Mouse (Mus musculus): ENCODE results near the gene Samd5. TPM values are rescaled to one million over a fixed set of nuclear protein-coding genes. Genes with fewer than 3 reads are reported as not detected.

The Samd5 gene
- 8.0 and 9.8 TPM in 2 replicates for polyA plus RNA-seq (2015; fragmentation: Nextera tagmentation; extraction: Ambion mirVana)

DNA sequence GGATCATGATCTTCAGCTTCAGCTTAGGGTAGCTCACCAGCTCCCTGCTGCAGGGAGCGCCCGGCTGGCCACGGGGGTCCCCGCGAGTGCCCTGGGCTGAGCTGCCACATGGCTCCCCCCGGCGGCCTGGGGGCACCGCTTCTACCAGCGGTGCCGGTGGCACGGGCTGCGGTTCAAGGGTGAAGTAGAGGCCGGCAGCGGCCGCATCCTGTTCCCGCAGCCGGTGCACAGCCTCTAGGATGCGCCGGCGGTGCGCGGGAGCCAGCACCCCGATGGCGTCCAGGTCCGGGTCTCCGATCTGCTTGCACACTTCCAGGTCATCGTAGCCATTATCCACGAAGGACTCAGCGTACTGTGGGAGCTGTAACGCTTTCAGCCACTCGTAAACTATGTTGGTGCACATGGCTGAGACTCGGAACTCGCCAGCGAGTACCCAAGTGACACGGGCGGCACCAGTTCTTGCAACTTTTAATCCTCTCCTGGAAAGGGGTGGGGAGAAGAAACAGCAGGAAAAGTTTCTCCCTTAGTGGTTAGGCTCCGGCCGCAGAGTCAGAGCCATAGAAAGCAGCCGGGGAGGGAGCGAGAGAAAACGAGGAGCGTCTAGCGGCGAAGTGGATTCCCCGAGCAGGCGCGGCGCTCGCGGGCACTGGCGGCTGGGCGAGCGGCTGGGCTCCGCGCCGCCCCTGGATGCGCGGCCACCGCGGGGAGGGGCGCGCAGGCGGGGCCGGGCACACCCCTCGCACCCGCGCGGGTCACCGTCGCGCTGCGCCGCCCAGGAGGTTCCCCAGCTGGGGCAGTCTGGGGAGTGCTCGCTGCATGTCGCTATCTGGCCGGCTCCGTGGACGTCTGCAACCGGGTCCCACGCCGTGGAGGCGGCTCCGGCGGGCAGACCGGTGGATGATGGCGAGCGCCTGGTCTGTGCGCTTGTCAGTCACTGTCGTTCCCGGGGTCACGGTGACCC lies at the start of gene Samd5:
TSS of gene Samd5 (minus strand) at position 648 of the 961 bp plus-strand sequence.
- peak; percentile 81 for ATAC-seq (replicated peaks)
- H3K4me3 ChIP-seq = peak within 1 kb of the TSS; percentile 73
- no peaks in the 10 kb centered on the region for H3K36me3 ChIP-seq (replicated peaks)
- peak within 1 kb of the TSS; percentile 86 for H3K27ac ChIP-seq
- WGBS = under 1% methylated on average over 91 of the region's 91 CpGs
- peak within 1 kb of the TSS; percentile 77 for H3K4me2 ChIP-seq
- H3K9me3 ChIP-seq = no peaks in the 10 kb centered on the region
- peaks cover 39% of the 10 kb centered on the region for H3K4me1 ChIP-seq
- no peaks in the 10 kb centered on the region for H3K27me3 ChIP-seq (replicated peaks)
- peak within 1 kb of the TSS; percentile 79 for H3K9ac ChIP-seq

DNA sequence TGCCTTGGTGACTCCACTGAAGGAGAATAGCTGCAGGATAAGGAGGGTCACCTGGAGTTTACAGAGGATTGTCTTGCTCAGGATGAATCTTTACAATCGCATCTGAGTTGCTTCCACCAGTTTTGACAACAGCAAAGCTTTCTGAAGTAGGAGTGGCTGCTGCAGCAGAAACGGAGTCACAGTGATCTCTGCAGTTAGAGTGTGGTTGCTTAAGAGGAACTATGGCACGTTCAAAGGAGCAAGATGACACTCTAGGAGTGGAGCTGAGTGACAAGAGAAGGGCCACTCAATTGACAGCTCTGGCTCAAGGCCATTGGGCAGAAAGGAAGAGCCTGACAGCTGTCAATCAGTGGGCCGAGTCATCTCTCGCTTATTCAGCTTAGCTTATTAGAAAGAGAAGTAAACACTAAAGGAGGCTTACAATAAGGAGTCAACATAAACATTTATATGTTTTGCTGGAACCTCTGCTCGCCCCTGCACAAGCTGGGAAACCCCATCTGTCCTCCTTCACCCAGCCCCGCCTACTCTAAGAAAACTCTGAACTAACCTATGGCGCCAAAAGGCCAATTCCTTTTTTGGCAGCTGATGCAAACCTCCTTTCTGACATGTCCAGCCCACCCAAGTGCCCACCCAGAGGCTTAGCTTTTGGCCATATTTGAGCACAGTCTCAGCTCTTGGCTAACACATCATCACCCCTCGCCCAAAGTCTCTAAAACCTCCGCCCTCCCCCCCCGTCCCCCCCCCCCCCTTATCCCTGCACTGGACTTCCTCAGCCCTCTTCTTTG lies 47.7 kb upstream of the Samd5 start:
- Histone ChIP-seq H3K9ac (no peak overlapping the region), H3K27ac (no peak overlapping the region), H3K27me3 (replicated peaks) (no peaks in the 10 kb centered on the region), H3K9me3 (no peaks in the 10 kb centered on the region), H3K4me1 (no peaks in the 10 kb centered on the region), H3K4me2 (no peak overlapping the region), H3K36me3 (replicated peaks) (no peaks in the 10 kb centered on the region), H3K4me3 (no peak overlapping the region)
- ATAC-seq (replicated peaks) = no peak
- WGBS = 88% methylated on average over 10 of the region's 11 CpGs

DNA sequence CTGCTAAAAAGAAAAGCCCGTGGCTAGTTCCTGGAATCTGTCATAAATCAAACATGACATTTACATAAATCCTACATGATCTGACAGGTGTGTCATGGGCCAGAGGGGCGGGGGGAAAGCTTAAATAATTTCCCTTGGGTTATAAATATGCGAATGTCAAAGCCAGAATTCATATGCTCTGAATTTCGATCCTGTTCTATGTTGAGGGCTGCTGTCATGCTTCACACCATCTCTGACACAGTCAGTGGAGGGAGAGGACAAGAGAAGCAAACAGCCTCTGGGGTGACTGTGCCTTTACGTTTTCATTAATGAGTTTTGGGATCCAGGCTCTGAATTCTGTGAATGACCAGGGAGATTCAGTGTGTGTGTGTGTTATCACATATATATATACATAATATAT lies 45.0 kb upstream of the Samd5 start:
- H3K9me3 ChIP-seq = no peaks in the 10 kb centered on the region
- H3K4me2 ChIP-seq = no peak overlapping the region
- H3K4me1 ChIP-seq = no peaks in the 10 kb centered on the region
- no peak overlapping the region for H3K27ac ChIP-seq
- peak; percentile 78 for ATAC-seq (replicated peaks)
- no peak overlapping the region for H3K4me3 ChIP-seq
- WGBS = 44% methylated on average over 5 of the region's 5 CpGs
- H3K27me3 ChIP-seq (replicated peaks) = no peaks in the 10 kb centered on the region
- no peak overlapping the region for H3K9ac ChIP-seq
- H3K36me3 ChIP-seq (replicated peaks) = no peaks in the 10 kb centered on the region

DNA sequence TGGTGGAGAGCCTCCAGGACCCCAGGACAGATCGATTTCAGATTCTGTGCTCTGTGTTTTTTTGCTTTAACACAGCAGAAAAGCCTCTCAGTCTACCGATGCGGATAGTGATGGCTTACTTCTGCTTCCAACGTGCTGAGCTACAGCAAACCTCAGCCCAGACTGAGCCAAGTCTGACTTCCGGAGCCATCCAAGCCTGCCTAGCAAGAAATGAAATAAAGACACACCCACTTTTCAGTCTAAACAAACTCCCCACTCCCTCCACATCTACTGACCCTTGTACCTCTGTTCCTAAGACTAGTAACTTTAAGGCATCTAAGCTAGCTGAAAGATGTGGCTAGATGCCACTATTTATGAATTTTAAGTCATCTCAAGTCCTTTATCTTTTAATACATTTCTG lies 43.1 kb upstream of the Samd5 start:
- H3K9ac ChIP-seq = no peak overlapping the region
- ATAC-seq (replicated peaks) = no peak
- WGBS = 77% methylated on average over 5 of the region's 5 CpGs
- no peaks in the 10 kb centered on the region for H3K27me3 ChIP-seq (replicated peaks)
- H3K9me3 ChIP-seq = no peaks in the 10 kb centered on the region
- no peaks in the 10 kb centered on the region for H3K36me3 ChIP-seq (replicated peaks)
- no peak overlapping the region for H3K4me2 ChIP-seq
- no peak overlapping the region for H3K27ac ChIP-seq
- H3K4me1 ChIP-seq = no peaks in the 10 kb centered on the region
- no peak overlapping the region for H3K4me3 ChIP-seq

DNA sequence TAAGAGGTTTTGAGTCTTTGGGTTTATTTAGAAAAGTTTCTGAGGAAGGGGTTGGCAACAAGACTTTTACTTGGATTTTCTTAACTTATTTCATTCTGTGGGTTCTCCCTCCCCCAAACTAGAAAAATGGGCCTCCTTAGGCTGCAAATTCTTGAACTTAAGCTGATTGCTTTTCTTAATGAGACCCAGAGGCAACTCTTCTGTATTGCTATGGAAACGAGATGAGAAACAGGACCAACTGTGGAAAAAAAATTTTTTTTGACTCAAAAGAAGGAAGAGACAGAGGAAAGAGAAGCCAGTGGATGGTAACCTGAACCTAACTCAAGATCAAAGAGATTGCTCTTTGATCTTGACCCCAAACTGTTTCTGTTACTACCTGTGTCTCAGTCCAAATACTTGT lies 29.9 kb upstream of the Samd5 start:
- ATAC-seq (replicated peaks) = no peak
- 50% methylated on average over 1 of the region's 1 CpGs for WGBS
- Histone ChIP-seq H3K4me1 (no peaks in the 10 kb centered on the region), H3K4me2 (no peak overlapping the region), H3K27me3 (replicated peaks) (no peaks in the 10 kb centered on the region), H3K9me3 (no peaks in the 10 kb centered on the region), H3K36me3 (replicated peaks) (no peaks in the 10 kb centered on the region), H3K9ac (no peak overlapping the region), H3K4me3 (no peak overlapping the region), H3K27ac (no peak overlapping the region)

DNA sequence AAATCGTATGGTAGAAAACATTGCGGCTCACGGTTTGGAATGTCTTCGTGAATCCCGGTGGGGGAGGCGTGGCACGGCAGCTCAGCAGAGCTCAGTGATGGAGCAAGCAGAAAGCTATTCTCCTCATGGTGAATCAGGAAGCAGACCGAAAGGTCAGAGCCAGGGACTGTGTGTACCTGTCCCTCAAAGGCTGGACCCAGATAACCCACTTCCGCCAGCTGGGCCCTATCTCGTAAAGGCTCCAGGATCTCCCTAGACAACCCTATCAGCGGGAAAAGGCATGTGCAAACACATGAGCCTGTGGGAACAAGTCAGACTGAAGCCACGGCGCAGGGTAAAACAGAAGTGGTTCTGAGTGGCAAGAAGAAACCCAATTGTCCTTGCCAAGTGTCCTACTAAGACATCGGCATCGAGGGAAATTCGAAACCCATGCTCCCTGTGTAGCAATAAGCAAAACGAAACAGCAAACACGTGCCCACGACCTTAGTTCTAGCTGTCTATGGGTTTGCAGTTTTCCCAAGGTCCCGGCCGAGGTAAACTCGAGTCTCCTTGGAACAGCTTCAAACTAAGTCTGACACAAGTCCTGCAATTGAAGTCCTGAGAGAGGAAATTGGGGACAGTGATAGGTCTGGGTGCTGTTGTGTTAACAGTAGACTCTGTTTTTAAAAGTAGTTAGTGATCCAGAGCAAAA lies 24.2 kb upstream of the Samd5 start:
- no peaks in the 10 kb centered on the region for H3K27me3 ChIP-seq (replicated peaks)
- WGBS = 93% methylated on average over 22 of the region's 22 CpGs

DNA sequence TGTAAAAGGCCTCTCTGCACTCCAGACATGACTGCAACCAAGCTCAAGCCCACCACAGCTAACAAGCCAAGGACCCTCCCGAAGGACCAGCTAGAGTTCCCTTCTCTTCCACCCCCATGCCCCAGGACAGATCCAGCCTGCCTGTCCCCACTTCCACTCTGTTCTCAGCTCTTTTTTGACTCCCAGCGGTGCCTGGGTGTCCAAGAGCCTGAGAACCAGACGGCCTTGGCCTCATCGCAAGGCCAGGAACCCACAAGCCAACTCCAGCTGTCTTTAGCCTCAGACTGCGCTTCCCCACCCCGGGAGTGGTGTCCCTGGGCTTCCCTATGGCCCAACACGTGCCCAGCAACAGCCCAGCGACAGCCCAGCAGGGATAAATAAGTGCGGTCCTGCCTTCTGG lies 23.1 kb upstream of the Samd5 start:
- H3K27me3 ChIP-seq (replicated peaks) = no peaks in the 10 kb centered on the region
- H3K9me3 ChIP-seq = no peaks in the 10 kb centered on the region
- H3K9ac ChIP-seq = no peak overlapping the region
- no peak overlapping the region for H3K4me2 ChIP-seq
- WGBS = 76% methylated on average over 9 of the region's 9 CpGs
- H3K36me3 ChIP-seq (replicated peaks) = no peaks in the 10 kb centered on the region
- ATAC-seq (replicated peaks) = no peak
- H3K27ac ChIP-seq = no peak overlapping the region
- no peak overlapping the region for H3K4me3 ChIP-seq
- peaks cover 6% of the 10 kb centered on the region; the same call in 1 of the 2 replicates for H3K4me1 ChIP-seq

More for the DNA sequence above, 24.2 kb upstream of the Samd5 start:
- Histone ChIP-seq H3K4me1 (peaks cover 2% of the 10 kb centered on the region; the same call in 1 of the 2 replicates), H3K27ac (no peak overlapping the region), H3K9me3 (no peaks in the 10 kb centered on the region), H3K36me3 (replicated peaks) (no peaks in the 10 kb centered on the region), H3K4me3 (no peak overlapping the region), H3K9ac (no peak overlapping the region), H3K4me2 (no peak overlapping the region)
- no peak for ATAC-seq (replicated peaks)

DNA sequence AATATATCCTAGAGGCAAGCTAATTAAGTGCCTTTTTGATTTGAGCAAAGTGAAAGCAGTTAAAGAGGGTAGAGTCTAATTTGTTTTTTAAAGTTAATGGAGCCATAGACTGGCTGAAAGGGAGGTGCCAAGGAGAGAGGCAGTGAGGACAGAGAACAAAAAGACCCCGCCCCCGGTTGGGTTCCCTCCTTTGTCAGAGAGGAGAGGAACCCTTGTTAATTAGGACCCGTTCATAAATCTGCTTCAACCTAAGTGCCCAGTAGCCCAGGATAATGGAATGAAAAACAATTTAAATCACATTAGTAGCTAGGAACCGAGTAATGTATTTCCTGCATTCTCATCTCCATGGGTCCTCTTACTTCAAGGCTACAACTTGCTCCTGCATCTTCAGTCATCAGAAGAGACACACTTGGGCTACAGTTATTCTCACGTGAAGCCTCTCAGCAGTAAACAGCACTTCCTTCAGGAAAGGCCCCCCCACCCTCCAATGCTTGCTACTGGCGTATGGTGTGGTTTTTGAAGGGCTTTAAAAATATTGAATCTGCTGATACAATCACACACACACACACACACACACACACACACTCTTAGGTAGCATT lies 21.6 kb upstream of the Samd5 start:
- no peak overlapping the region for H3K9ac ChIP-seq
- H3K36me3 ChIP-seq (replicated peaks) = no peaks in the 10 kb centered on the region
- H3K4me3 ChIP-seq = no peak overlapping the region
- 33% methylated on average over 6 of the region's 6 CpGs for WGBS
- H3K4me1 ChIP-seq = peaks cover 6% of the 10 kb centered on the region; the same call in 1 of the 2 replicates
- no peak overlapping the region for H3K4me2 ChIP-seq
- H3K27ac ChIP-seq = no peak overlapping the region
- H3K27me3 ChIP-seq (replicated peaks) = no peaks in the 10 kb centered on the region
- ATAC-seq (replicated peaks) = no peak
- H3K9me3 ChIP-seq = no peaks in the 10 kb centered on the region

DNA sequence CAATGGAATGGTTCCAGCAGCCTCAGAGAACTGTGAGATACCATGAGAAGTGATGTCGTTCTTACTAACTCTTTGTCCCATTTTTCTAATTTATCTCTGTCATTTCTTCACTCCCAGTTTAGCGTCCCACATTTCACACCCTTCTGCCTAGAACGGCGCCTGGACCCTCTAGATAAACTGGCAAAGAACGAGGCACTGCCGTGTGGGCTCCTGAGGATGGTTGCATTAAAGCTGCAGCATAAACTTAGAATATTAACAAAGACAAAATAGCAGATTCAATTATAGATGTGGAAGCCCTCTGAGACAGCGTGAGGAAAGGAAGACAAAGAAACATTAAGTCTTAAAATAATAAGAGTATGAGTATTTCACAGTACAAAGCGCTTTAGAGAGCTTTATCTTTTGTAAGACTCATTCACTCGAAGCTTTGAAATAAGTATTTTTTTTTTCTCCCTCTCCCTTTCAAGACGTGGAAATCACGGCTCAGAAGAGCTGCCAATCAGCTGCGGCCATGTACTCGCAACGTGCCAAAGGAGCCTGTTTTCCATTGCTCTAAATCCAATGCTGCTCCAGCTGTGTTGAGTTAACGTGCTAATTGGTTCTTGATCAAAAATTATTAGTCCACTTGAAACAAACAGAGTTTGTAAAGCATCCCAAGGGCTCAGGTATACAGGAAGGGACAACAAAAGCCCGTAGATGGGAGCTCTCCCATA lies 19.1 kb upstream of the Samd5 start:
- Histone ChIP-seq H3K9me3 (no peaks in the 10 kb centered on the region), H3K27me3 (replicated peaks) (no peaks in the 10 kb centered on the region), H3K9ac (no peak overlapping the region), H3K4me3 (no peak overlapping the region), H3K36me3 (replicated peaks) (no peaks in the 10 kb centered on the region), H3K4me2 (peak overlapping the region; percentile 9), H3K27ac (peak overlapping the region; percentile 51), H3K4me1 (peaks cover 6% of the 10 kb centered on the region; the same call in 1 of the 2 replicates)
- peak; percentile 69 for ATAC-seq (replicated peaks)
- WGBS = 37% methylated on average over 16 of the region's 16 CpGs

DNA sequence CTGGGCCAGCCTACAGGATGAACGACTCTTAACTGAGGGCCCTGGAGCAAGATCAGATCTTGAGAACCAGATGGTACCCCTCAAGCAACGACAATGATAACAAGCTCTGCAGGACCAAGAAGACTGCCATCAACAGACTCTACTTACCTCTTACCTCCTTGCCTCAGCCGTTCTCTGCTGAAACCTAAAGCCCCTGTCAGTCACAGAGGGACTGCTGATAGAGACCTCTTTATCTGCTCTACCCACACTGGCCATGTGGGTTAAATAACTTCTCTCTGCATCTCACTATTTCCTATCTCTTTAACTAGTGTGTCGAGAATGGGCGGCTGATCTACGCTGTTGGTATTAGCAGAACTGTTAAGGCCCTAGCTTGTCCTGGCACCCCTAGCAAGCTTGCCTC lies 5.9 kb upstream of the Samd5 start:
- H3K4me1 ChIP-seq = peaks cover 20% of the 10 kb centered on the region
- WGBS = 88% methylated on average over 6 of the region's 6 CpGs
- no peak for ATAC-seq (replicated peaks)
- H3K4me2 ChIP-seq = no peak overlapping the region
- H3K27me3 ChIP-seq (replicated peaks) = no peaks in the 10 kb centered on the region
- H3K36me3 ChIP-seq (replicated peaks) = no peaks in the 10 kb centered on the region
- no peak overlapping the region for H3K27ac ChIP-seq
- H3K9me3 ChIP-seq = no peaks in the 10 kb centered on the region
- H3K4me3 ChIP-seq = no peak overlapping the region
- H3K9ac ChIP-seq = no peak overlapping the region

DNA sequence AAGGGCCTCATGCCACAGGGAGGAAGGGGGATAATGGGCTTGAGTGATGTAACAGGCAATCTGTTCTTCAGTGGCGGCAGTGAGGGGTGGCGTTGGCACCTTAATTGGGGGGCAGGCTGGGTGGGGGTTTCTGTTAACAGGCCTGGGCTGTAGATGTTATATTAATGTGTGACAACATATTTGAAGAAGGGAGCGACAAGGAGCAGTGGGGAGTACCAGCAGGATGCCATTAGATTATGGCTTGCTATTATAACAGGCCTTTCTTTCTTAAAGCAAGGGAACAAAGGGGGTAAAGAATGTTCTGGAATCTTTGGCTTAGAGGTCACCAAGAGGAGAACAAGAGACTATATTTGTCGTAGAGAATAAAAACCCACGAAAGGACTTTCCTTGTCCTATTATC lies 4.9 kb upstream of the Samd5 start:
- Histone ChIP-seq H3K4me1 (peaks cover 26% of the 10 kb centered on the region), H3K4me2 (no peak overlapping the region), H3K36me3 (replicated peaks) (no peaks in the 10 kb centered on the region), H3K9me3 (no peaks in the 10 kb centered on the region), H3K4me3 (no peak overlapping the region), H3K27ac (no peak overlapping the region), H3K9ac (no peak overlapping the region), H3K27me3 (replicated peaks) (no peaks in the 10 kb centered on the region)
- WGBS = 22% methylated on average over 5 of the region's 5 CpGs
- ATAC-seq (replicated peaks) = no peak

Measured in midbrain, embryonic 15.5 days (tissue).